Mouse (Mus musculus) neural tube, embryonic 11.5 days (tissue): ENCODE data around the gene Tuba1a. TPM values are rescaled to one million over a fixed set of nuclear protein-coding genes. Genes with fewer than 3 reads are reported as not detected.

ENCODE experiments used
- ATAC-seq: fragments of 200-750 bp; cut with Nextera tagmentation; 2 replicates; pipeline ENCODE4 v1.8.0; 2017; ENCODE audit warnings: moderate number of reproducible peaks, mild to moderate bottlenecking, moderate TSS enrichment, moderate library complexity; ENCODE audit not compliant: insufficient read depth, low FRiP score, low TSS enrichment
- DNase-seq: peaks from one replicate; pipeline ENCODE4 v3.0.0-alpha.2; 2015; ENCODE audit warnings: low spot score
- H3K27ac ChIP-seq: fragments of 300-500 bp; sonication (generic); 2 replicates; pipeline ENCODE4 v1.5.1; 2014; ENCODE audit warnings: low read depth, mild to moderate bottlenecking, low read length
- H3K27me3 ChIP-seq: fragments of 300-500 bp; sonication (generic); 2 replicates; pipeline ENCODE4 v1.6.1; 2014; ENCODE audit warnings: mild to moderate bottlenecking, low read length, mixed read lengths; ENCODE audit not compliant: control insufficient read depth, insufficient read depth
- H3K36me3 ChIP-seq: fragments of 300-500 bp; sonication (generic); 2 replicates; pipeline ENCODE4 v1.6.1; 2014; ENCODE audit warnings: mild to moderate bottlenecking, low read length, moderate library complexity, mixed read lengths; ENCODE audit not compliant: control insufficient read depth, insufficient read depth
- H3K4me1 ChIP-seq: fragments of 300-500 bp; sonication (generic); 2 replicates; pipeline ENCODE4 v1.6.1; 2014; ENCODE audit warnings: low read length, mixed read lengths; ENCODE audit not compliant: control insufficient read depth, insufficient read depth
- H3K4me2 ChIP-seq: fragments of 300-500 bp; sonication (generic); 2 replicates; pipeline ENCODE4 v1.6.1; 2014; ENCODE audit warnings: low read depth, mild to moderate bottlenecking, moderate library complexity
- H3K4me3 ChIP-seq: fragments of 300-500 bp; sonication (generic); 2 replicates; pipeline ENCODE4 v1.5.1; 2014; ENCODE audit warnings: low read depth, low read length
- H3K9ac ChIP-seq: fragments of 300-500 bp; sonication (generic); 2 replicates; pipeline ENCODE4 v1.6.1; 2014; ENCODE audit warnings: mild to moderate bottlenecking, low read length
- H3K9me3 ChIP-seq: fragments of 300-500 bp; sonication (generic); 2 replicates; pipeline ENCODE4 v1.6.1; 2016; ENCODE audit warnings: low read length; ENCODE audit not compliant: control insufficient read depth
- WGBS: fragments of 180-500 bp; shearing (Covaris S2); extraction: QIAGEN DNeasy Blood & Tissue Kit; methylation state at CpG from one replicate; pipeline ENCODE4 v1.1.7; 2014; 5-methylcytosine and 5-hydroxymethylcytosine counted together
- polyA plus RNA-seq: library from polyadenylated mRNA; unstranded; fragments of >200 nt; fragmentation: Nextera tagmentation; extraction: Ambion mirVana; gene quantifications from 2 replicates; pipeline ENCODE4 v1.2.1, GENCODE M21; 2014

Gene Tuba1a
- polyA plus RNA-seq, 1 experiment from 2014 or later, result 8,733 TPM

DNA sequence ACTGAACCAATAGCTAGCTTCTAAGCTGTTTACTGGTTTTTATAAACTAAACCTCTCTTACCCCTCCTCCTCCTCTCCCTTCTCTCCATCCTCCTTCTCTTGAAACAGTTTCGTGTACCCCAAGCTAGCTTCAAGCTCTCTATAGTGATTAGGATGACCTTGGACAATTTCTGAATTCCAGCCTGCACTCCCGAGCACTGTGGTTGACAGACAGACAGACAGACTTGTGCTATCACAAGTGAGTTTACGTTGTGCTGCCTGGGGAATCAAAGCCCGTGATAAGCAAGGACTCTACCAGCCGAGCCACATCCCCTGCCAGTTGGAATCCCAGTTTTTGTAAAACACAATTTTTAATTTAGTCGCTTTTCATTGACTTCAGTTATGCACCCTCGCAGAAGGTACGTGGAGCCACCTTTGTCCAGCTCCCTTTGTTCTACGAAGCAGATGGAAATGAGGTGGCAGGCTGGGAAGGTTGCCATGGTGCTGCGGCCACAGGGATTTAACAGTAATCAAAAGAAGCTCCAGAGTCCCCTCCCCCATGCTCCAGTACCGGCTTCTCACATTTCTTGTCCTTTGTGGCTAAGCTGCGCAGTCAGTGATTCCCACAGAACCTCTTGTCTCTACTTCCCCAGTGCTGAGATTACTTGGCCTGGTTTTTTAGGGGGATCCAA, 15.3 kb upstream of the Tuba1a start:
- peak overlapping the region; percentile 57 for H3K9ac ChIP-seq
- no peaks in the 10 kb centered on the region for H3K36me3 ChIP-seq
- ATAC-seq (peak; percentile 87), DNase-seq (peak; percentile 90)
- H3K27me3 ChIP-seq, result no peaks in the 10 kb centered on the region
- H3K27ac ChIP-seq, result peak overlapping the region; percentile 98
- peak overlapping the region; percentile 25 for H3K4me2 ChIP-seq
- peaks cover 33% of the 10 kb centered on the region for H3K4me1 ChIP-seq
- WGBS, result 6% methylated on average over 12 of the region's 12 CpGs
- no peak overlapping the region for H3K4me3 ChIP-seq
- H3K9me3 ChIP-seq, result no peaks in the 10 kb centered on the region

DNA sequence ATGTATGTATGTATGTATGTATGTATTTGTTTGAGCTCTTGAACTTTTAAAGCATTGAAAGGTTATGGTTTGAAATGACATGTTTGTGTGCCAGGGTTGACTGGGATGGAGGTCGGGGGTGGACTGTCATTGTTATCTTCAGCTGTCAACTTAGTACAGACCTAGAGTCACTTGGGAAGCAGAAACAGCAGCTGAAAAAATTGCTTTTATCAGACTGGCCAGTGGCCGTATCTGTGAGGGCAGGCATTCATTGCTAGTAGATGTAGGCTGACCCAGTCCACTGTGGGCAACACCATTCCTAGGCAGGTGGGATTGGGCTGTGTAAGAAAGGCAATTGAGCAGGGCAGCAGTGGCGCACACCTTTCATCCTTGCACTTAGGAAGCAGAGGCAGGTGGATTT, 6.0 kb upstream of the Tuba1a start:
- Histone ChIP-seq H3K27me3 (no peaks in the 10 kb centered on the region), H3K9ac (no peak overlapping the region), H3K9me3 (no peaks in the 10 kb centered on the region), H3K4me3 (no peak overlapping the region), H3K4me1 (0 out of 2 replicates have a peak, but pooled peaks cover 9% of the 10 kb centered on the region), H3K27ac (no peak overlapping the region), H3K36me3 (no peaks in the 10 kb centered on the region), H3K4me2 (no peak overlapping the region)
- 90% methylated on average over 3 of the region's 3 CpGs for WGBS
- ATAC-seq, result no peak
- DNase-seq, result no peak

DNA sequence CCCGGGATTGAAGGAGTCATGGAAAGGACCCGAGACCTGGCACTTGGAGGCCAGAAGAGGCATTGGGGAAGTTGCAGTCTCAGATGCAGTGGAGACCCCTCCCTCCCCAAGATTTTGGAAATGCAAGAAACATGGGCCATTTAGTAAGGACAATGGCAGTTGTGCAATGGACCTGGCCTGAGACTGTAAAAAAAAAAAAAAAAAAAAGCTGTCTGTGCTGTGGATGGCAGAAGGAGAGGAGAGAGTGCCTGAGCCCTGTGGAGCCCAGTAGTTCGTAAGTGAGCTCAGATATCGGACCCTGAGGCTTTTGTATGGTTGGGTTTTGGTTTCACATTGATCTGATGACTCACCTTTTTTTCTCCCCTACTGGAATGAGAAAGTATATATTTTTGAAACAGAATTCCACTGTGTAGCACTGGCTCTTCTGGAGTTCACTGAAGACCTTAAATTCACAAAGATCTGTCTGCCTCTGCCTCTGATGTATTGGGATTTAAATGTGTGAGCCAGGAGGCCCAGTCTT, 5.5 kb upstream of the Tuba1a start:
- 84% methylated on average over 4 of the region's 4 CpGs for WGBS
- Histone ChIP-seq H3K4me1 (0 out of 2 replicates have a peak, but pooled peaks cover 9% of the 10 kb centered on the region), H3K9ac (no peak overlapping the region), H3K9me3 (no peaks in the 10 kb centered on the region), H3K27ac (no peak overlapping the region), H3K4me2 (no peak overlapping the region), H3K27me3 (no peaks in the 10 kb centered on the region), H3K4me3 (no peak overlapping the region), H3K36me3 (no peaks in the 10 kb centered on the region)
- no peak for ATAC-seq
- no peak for DNase-seq

GRCm38 (mm10) chr15:98957475-98957874, 4.0 kb upstream of the Tuba1a start:
- DNase-seq (no peak), ATAC-seq (no peak)
- 89% methylated on average over 5 of the region's 5 CpGs for WGBS
- Histone ChIP-seq H3K9me3 (no peaks in the 10 kb centered on the region), H3K36me3 (no peaks in the 10 kb centered on the region), H3K27me3 (no peaks in the 10 kb centered on the region), H3K4me1 (0 out of 2 replicates have a peak, but pooled peaks cover 9% of the 10 kb centered on the region), H3K4me2 (no peak overlapping the region), H3K4me3 (no peak overlapping the region), H3K27ac (no peak overlapping the region), H3K9ac (no peak overlapping the region)

GRCm38 (mm10) chr15:98956000-98956399, 2.5 kb upstream of the Tuba1a start:
- Histone ChIP-seq H3K27me3 (no peaks in the 10 kb centered on the region), H3K36me3 (no peaks in the 10 kb centered on the region), H3K9me3 (no peaks in the 10 kb centered on the region), H3K4me2 (no peak overlapping the region), H3K4me1 (0 out of 2 replicates have a peak, but pooled peaks cover 9% of the 10 kb centered on the region), H3K27ac (peak overlapping the region; percentile 98; the same call in 1 of the 2 replicates), H3K9ac (no peak overlapping the region), H3K4me3 (no peak overlapping the region)
- 84% methylated on average over 4 of the region's 4 CpGs for WGBS
- DNase-seq, result no peak
- no peak for ATAC-seq

DNA sequence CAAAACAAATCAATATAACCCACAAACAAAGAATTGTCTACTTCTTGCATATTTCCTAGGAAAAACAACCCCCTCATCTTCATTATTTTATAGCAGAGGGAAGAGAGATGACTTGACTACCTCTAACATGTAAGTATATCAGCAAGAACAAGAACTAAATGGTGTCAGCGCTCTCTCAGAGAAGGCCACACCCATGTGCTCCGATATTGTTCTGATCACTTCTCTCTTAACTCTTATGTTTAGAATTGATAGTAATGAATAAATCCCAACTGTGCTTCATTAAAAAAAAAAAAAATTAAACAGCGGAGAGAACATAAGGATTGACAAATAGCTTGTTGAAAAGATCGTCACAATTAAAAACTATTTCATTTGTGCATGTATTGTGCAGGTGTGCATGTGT, 1.8 kb upstream of the Tuba1a start:
- no peaks in the 10 kb centered on the region for H3K9me3 ChIP-seq
- WGBS, result 70% methylated on average over 4 of the region's 4 CpGs
- H3K4me2 ChIP-seq, result peak overlapping the region; percentile 50
- peak overlapping the region; percentile 54 for H3K9ac ChIP-seq
- H3K27ac ChIP-seq, result peak overlapping the region; percentile 98
- no peaks in the 10 kb centered on the region for H3K27me3 ChIP-seq
- no peak for ATAC-seq
- H3K4me1 ChIP-seq, result 0 out of 2 replicates have a peak, but pooled peaks cover 9% of the 10 kb centered on the region
- H3K36me3 ChIP-seq, result no peaks in the 10 kb centered on the region
- DNase-seq, result no peak
- H3K4me3 ChIP-seq, result peak overlapping the region; percentile 19; the same call in 1 of the 2 replicates

DNA sequence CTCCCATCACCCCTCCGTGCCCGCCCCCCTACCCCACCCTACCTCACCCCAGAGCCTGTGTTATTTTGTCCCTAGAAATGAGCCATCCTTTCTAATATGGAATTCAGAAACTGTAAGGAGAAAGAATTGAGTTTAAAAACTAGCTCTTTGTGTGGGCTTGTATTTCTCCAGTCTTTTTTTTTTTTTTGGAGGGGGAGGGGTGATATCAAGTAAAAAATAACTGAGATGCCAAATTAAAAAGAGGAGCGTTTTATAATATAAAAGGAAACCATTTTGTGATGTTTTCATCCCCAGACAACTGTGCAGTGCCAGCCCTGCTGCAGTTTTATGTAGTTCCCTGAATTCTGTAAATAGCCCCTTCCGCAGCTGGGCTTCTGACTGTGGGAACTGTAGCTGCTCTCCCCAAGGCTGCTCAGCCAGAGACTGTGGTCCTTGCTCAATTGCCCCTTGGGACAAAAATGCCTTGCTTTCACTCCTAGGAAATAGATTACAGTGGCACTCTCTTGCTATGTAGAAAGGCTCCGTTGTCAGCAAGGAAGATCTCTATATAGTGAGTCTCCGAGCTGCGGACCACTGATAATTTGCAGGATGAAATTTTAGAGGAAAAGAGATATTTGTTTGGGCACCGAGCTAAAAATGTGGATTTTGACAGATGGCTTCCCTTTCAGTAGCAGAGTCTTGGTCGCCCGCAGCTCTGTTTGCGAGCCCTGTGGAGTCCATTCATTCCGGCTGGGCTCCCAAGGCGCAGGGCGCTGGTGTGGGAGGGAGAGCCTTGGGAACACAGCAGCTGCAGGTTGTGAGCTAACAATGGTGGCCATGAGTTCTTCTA, 1.1 kb upstream of the Tuba1a start:
- Histone ChIP-seq H3K27me3 (no peaks in the 10 kb centered on the region), H3K4me2 (peak overlapping the region; percentile 50), H3K9me3 (no peaks in the 10 kb centered on the region), H3K27ac (peak overlapping the region; percentile 98), H3K36me3 (no peaks in the 10 kb centered on the region), H3K9ac (peak overlapping the region; percentile 54), H3K4me3 (peak overlapping the region; percentile 24), H3K4me1 (0 out of 2 replicates have a peak, but pooled peaks cover 9% of the 10 kb centered on the region)
- DNase-seq (peak; percentile 83), ATAC-seq (peak; percentile 15; the same call in 1 of the 2 replicates)
- WGBS, result 9% methylated on average over 14 of the region's 14 CpGs

DNA sequence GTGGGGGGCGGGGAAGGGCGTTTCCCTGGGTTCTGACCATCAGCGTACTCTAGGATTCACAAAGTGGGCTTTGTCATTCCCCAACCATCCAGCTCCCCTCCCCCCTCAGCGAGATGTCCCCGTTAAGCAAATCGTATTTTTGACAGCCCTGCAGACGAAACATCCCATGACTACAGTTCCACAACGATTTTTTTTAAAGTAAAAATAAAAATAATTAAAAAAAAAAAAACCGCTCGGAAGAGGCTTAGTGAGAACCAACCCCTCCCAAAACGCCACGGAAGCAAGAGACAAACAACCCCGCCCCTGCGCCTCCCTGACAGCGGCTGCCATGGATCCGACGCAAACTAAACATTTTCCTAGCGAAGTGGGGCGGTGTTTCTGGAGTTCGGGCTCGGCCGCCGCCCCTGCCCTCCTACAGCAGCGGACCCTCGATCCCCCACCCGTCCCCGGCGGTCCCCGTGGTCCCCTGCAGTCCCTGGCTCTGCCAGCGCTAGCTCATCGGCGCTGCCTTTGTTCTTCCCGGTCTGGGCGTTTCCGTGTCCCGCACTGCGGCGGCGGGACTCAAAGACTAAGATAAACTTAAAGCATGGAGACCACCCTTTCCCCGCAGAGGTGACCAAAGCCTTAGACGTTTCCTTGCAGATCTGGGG, 627 bp downstream of the Tuba1a start:
- H3K4me3 ChIP-seq, result peak overlapping the region; percentile 76
- under 1% methylated on average over 41 of the region's 41 CpGs for WGBS
- peak overlapping the region; percentile 52 for H3K4me2 ChIP-seq
- 0 out of 2 replicates have a peak, but pooled peaks cover 9% of the 10 kb centered on the region for H3K4me1 ChIP-seq
- DNase-seq (peak; percentile 74), ATAC-seq (peak; percentile 60)
- no peaks in the 10 kb centered on the region for H3K9me3 ChIP-seq
- H3K27ac ChIP-seq, result peak overlapping the region; percentile 98
- H3K9ac ChIP-seq, result peak overlapping the region; percentile 99
- no peaks in the 10 kb centered on the region for H3K36me3 ChIP-seq
- no peaks in the 10 kb centered on the region for H3K27me3 ChIP-seq
